Mouse (Mus musculus): Measurements from ENCODE around the gene Cpa3.

The Cpa3 gene

GRCm38 (mm10) chr3:20242050-20242449 is at the start of gene Cpa3:
TSS of gene Cpa3 (minus strand) at chr3:20242181.
- no peak for DNase-seq

- no peak for DNase-seq
Observed at GRCm38 (mm10) chr3:20291370-20291769, 49.4 kb upstream of the Cpa3 start.

GRCm38 (mm10) chr3:20288761-20289160 is 46.8 kb upstream of the Cpa3 start:
- DNase-seq = no peak

- DNase-seq = no peak
Observed at GRCm38 (mm10) chr3:20281796-20282195, 39.8 kb upstream of the Cpa3 start.

GRCm38 (mm10) chr3:20275633-20276032 is 33.7 kb upstream of the Cpa3 start, which contains the start of gene Cpb1:
TSS of gene Cpb1 (minus strand) at chr3:20275733.
- no peak for DNase-seq

GRCm38 (mm10) chr3:20254566-20255479 is 12.8 kb upstream of the Cpa3 start:
- DNase-seq = no peak

GRCm38 (mm10) chr3:20243913-20244312 is 1.9 kb upstream of the Cpa3 start:
- no peak for DNase-seq

GRCm38 (mm10) chr3:20239741-20240140 is 2.2 kb downstream of the Cpa3 start:
- no peak for DNase-seq

GRCm38 (mm10) chr3:20236965-20237364 is 5.0 kb downstream of the Cpa3 start:
- DNase-seq = no peak

- no peak for DNase-seq
Observed at GRCm38 (mm10) chr3:20229027-20229426, 13.0 kb downstream of the Cpa3 start.

GRCm38 (mm10) chr3:20225429-20225828 is 16.6 kb downstream of the Cpa3 start:
- no peak for DNase-seq

- no peak for DNase-seq
Observed at GRCm38 (mm10) chr3:20222926-20223698, 18.9 kb downstream of the Cpa3 start.

- no peak for DNase-seq
Observed at GRCm38 (mm10) chr3:20222136-20222535, 19.8 kb downstream of the Cpa3 start.

- no peak for DNase-seq
Observed at GRCm38 (mm10) chr3:20198869-20199268, 43.1 kb downstream of the Cpa3 start.

- DNase-seq = no peak
Observed at GRCm38 (mm10) chr3:20197878-20198277, 44.1 kb downstream of the Cpa3 start.

- DNase-seq = no peak
Observed at GRCm38 (mm10) chr3:20188976-20189675, 52.9 kb downstream of the Cpa3 start.

GRCm38 (mm10) chr3:20172394-20172793 is 69.6 kb downstream of the Cpa3 start:
- no peak for DNase-seq

GRCm38 (mm10) chr3:20167487-20167886 is 74.5 kb downstream of the Cpa3 start:
- DNase-seq = no peak

All from cerebellum, adult 11-12 months (tissue).